Comparison of ENCODE assay signal across 19 mouse cellular contexts in the genomic region with DNA sequence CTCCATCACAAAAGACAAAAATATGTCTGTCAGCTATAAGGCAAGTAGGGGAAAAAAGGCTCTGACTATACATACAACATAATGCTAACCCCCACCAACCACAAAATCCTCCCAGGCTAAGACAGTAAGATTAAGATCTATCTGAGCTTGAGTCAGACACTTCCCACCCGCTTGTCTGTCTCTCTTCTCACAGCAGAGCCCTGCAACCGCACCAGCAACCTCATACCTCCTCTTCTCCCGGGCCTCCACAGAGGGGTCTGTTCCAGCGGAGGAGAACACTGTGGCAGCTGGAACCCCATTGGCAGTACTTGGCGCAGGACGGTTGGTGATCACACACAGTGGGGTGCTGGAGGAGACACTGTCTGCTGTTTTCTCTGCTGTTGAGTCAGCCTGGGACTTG.
DNase-seq lines count a peak whose midpoint lies in the region; ATAC-seq lines count a peak whose summit lies in the region.
"Had no signal": no experiment of that assay in that cellular context is flagged by ENCODE, and none has a peak within 500 bp of the region (broad histone marks: within the 10 kb centered on the region; RNA-seq: fewer than 3 reads in every experiment).

No protein-coding gene starts in this region.

- no peak for ATAC-seq in forebrain, embryonic 11.5 days (replicated peaks; ENCODE audit: low FRiP score)
- ATAC-seq in forebrain, embryonic 13.5 days, result no peak
- ATAC-seq in hindbrain, embryonic 15.5 days (ENCODE audit: low FRiP score, low read depth), result no peak
- ATAC-seq in hindbrain, embryonic 12.5 days (ENCODE audit: low FRiP score), result no peak
- ATAC-seq: intestine, postnatal 0 days; liver, embryonic 12.5 days had no signal

- H3K4me1 ChIP-seq in forebrain, embryonic 11.5 days (replicated peaks; ENCODE audit: control insufficient read depth, insufficient read depth, low read length), result peaks cover 3% of the 10 kb centered on the region; the same call in 1 of the 2 replicates
- peaks cover 15% of the 10 kb centered on the region for H3K4me1 ChIP-seq in forebrain, embryonic 13.5 days
- peaks cover 5% of the 10 kb centered on the region for H3K4me1 ChIP-seq in hindbrain, embryonic 15.5 days (replicated peaks)
- H3K4me1 ChIP-seq in hindbrain, embryonic 12.5 days, result peaks cover 5% of the 10 kb centered on the region
- H3K4me1 ChIP-seq: embryonic facial prominence, embryonic 15.5 days; liver, embryonic 12.5 days had no signal

- no peak overlapping the region for H3K4me3 ChIP-seq in forebrain, embryonic 11.5 days (ENCODE audit: low read depth, low read length)
- no peak overlapping the region for H3K4me3 ChIP-seq in forebrain, embryonic 13.5 days
- no peak overlapping the region for H3K4me3 ChIP-seq in hindbrain, embryonic 15.5 days
- no peak overlapping the region for H3K4me3 ChIP-seq in hindbrain, embryonic 12.5 days
- H3K4me3 ChIP-seq: embryonic facial prominence, embryonic 15.5 days; heart, embryonic 10.5 days; layer of hippocampus, adult 2 months; liver, embryonic 12.5 days had no signal

- H3K36me3 ChIP-seq in forebrain, embryonic 11.5 days (ENCODE audit: control insufficient read depth, insufficient read depth, low read length), result no peaks in the 10 kb centered on the region
- peaks cover 15% of the 10 kb centered on the region for H3K36me3 ChIP-seq in forebrain, embryonic 13.5 days (ENCODE audit: poor library complexity, severe bottlenecking)
- 0 out of 2 replicates have a peak, but pooled peaks cover 4% of the 10 kb centered on the region for H3K36me3 ChIP-seq in hindbrain, embryonic 15.5 days
- peaks cover 7% of the 10 kb centered on the region; the same call in 1 of the 2 replicates for H3K36me3 ChIP-seq in hindbrain, embryonic 12.5 days

- H3K27me3 ChIP-seq in forebrain, embryonic 11.5 days (ENCODE audit: control insufficient read depth, insufficient read depth, low read length), result peaks cover 43% of the 10 kb centered on the region
- peaks cover 32% of the 10 kb centered on the region for H3K27me3 ChIP-seq in forebrain, embryonic 13.5 days
- no peaks in the 10 kb centered on the region for H3K27me3 ChIP-seq in hindbrain, embryonic 15.5 days
- no peaks in the 10 kb centered on the region for H3K27me3 ChIP-seq in hindbrain, embryonic 12.5 days
- H3K27me3 ChIP-seq: embryonic facial prominence, embryonic 15.5 days; liver, embryonic 12.5 days had no signal

- no peak overlapping the region for H3K27ac ChIP-seq in forebrain, embryonic 11.5 days (ENCODE audit: low read depth, low read length)
- no peak overlapping the region for H3K27ac ChIP-seq in forebrain, embryonic 13.5 days
- peak overlapping the region; percentile 55; the same call in 1 of the 2 replicates for H3K27ac ChIP-seq in hindbrain, embryonic 15.5 days (replicated peaks)
- no peak overlapping the region for H3K27ac ChIP-seq in hindbrain, embryonic 12.5 days
- H3K27ac ChIP-seq: embryonic facial prominence, embryonic 15.5 days; heart, embryonic 10.5 days; layer of hippocampus, adult 2 months; liver, embryonic 12.5 days; macrophage had no signal

- no peak for DNase-seq in forebrain, embryonic 11.5 days (ENCODE audit: low spot score)
- peak; percentile 70 for DNase-seq in brain, adult 2 months (ENCODE audit: low read depth, low spot score)
- DNase-seq in thymus, postnatal 0 days (ENCODE audit: low spot score), result peak; percentile 53
- no peak for DNase-seq in gastrocnemius, postnatal 10 days
- no peak for DNase-seq in retina, embryonic 14.5 days (ENCODE audit: low spot score)
- DNase-seq: adrenal gland, postnatal 14 days; cerebellum, adult 8-10 months; gastrocnemius, postnatal 25 days; lung, embryonic 14.5 days had no signal

- H3K9ac ChIP-seq in forebrain, embryonic 11.5 days (ENCODE audit: low read length), result peak overlapping the region; percentile 12; the same call in 1 of the 2 replicates
- H3K9ac ChIP-seq in forebrain, embryonic 13.5 days, result no peak overlapping the region
- H3K9ac ChIP-seq in hindbrain, embryonic 15.5 days, result no peak overlapping the region
- H3K9ac ChIP-seq in hindbrain, embryonic 12.5 days, result no peak overlapping the region
- H3K9ac ChIP-seq: embryonic facial prominence, embryonic 15.5 days; liver, embryonic 12.5 days; lung, embryonic 14.5 days had no signal

- 47% methylated on average over 6 of the region's 6 CpGs for WGBS in forebrain, embryonic 11.5 days
- 53% methylated on average over 6 of the region's 6 CpGs for WGBS in forebrain, embryonic 13.5 days
- WGBS in hindbrain, embryonic 15.5 days, result 41% methylated on average over 6 of the region's 6 CpGs
- WGBS in hindbrain, embryonic 12.5 days, result 47% methylated on average over 6 of the region's 6 CpGs

- no peak overlapping the region for H3K4me2 ChIP-seq in forebrain, embryonic 11.5 days (ENCODE audit: low read depth, low read length, severe bottlenecking)
- no peak overlapping the region; the same call in 1 of the 2 replicates for H3K4me2 ChIP-seq in forebrain, embryonic 13.5 days
- no peak overlapping the region for H3K4me2 ChIP-seq in hindbrain, embryonic 15.5 days
- H3K4me2 ChIP-seq in hindbrain, embryonic 12.5 days (replicated peaks), result no peak overlapping the region
- H3K4me2 ChIP-seq: embryonic facial prominence, embryonic 15.5 days; liver, embryonic 12.5 days; lung, embryonic 14.5 days; midbrain, embryonic 11.5 days had no signal

- no peaks in the 10 kb centered on the region for H3K9me3 ChIP-seq in forebrain, embryonic 11.5 days (ENCODE audit: control insufficient read depth, low read length)
- no peaks in the 10 kb centered on the region for H3K9me3 ChIP-seq in forebrain, embryonic 13.5 days (replicated peaks)
- no peaks in the 10 kb centered on the region for H3K9me3 ChIP-seq in hindbrain, embryonic 15.5 days
- no peaks in the 10 kb centered on the region for H3K9me3 ChIP-seq in hindbrain, embryonic 12.5 days (replicated peaks)
- H3K9me3 ChIP-seq: embryonic facial prominence, embryonic 15.5 days; heart, embryonic 10.5 days; liver, embryonic 12.5 days had no signal

Comparison
In these comparisons a context has a peak if more than half of its experiments do, and no peak if none do; other contexts are left out.
1. DNase-seq: peak in brain, adult 2 months (single experiment) and thymus, postnatal 0 days (single experiment); none in forebrain, embryonic 11.5 days (single experiment), gastrocnemius, postnatal 10 days (single experiment) and retina, embryonic 14.5 days (single experiment).